Mouse (Mus musculus) midbrain, embryonic 11.5 days (tissue): Measurements from ENCODE around the gene Klk1b3. TPM values are rescaled to one million over a fixed set of nuclear protein-coding genes. Genes with fewer than 3 reads are reported as not detected.
"Not testable (repeated sequence)": the region's sequence is repeated elsewhere in the genome, so short reads cannot be mapped to it uniquely, and the experiment has no call there.

Source experiments
- ATAC-seq: fragments of 200-750 bp; cut with Nextera tagmentation; 2 replicates; pipeline ENCODE4 v1.8.0; 2017; ENCODE audit warnings: moderate TSS enrichment, moderate library complexity; ENCODE audit not compliant: low FRiP score
- DNase-seq: peaks from one replicate; pipeline ENCODE4 v3.0.0; 2015; ENCODE audit warnings: low spot score; ENCODE audit errors: missing footprints
- H3K27ac ChIP-seq: fragments of 300-500 bp; sonication (generic); 2 replicates; pipeline ENCODE4 v1.5.1; 2014; ENCODE audit warnings: low read depth, low read length
- H3K27me3 ChIP-seq: fragments of 300-500 bp; sonication (generic); 2 replicates; pipeline ENCODE4 v1.6.1; 2014; ENCODE audit warnings: mild to moderate bottlenecking, low read length, moderate library complexity, mixed read lengths; ENCODE audit not compliant: control insufficient read depth, insufficient read depth
- H3K36me3 ChIP-seq: fragments of 300-500 bp; sonication (generic); 2 replicates; pipeline ENCODE4 v1.6.1; 2014; ENCODE audit warnings: mild to moderate bottlenecking, low read length, moderate library complexity, mixed read lengths; ENCODE audit not compliant: control insufficient read depth, insufficient read depth
- H3K4me1 ChIP-seq: fragments of 300-500 bp; sonication (generic); 2 replicates; pipeline ENCODE4 v1.6.1; 2014; ENCODE audit warnings: low read length; ENCODE audit not compliant: control insufficient read depth, insufficient read depth
- H3K4me2 ChIP-seq: fragments of 300-500 bp; sonication (generic); 2 replicates; pipeline ENCODE4 v1.6.1; 2014; ENCODE audit warnings: mild to moderate bottlenecking, moderate library complexity
- H3K4me3 ChIP-seq: fragments of 300-500 bp; sonication (generic); 2 replicates; pipeline ENCODE4 v1.5.1; 2014; ENCODE audit warnings: low read depth, low read length
- H3K9ac ChIP-seq: fragments of 300-500 bp; sonication (generic); 2 replicates; pipeline ENCODE4 v1.6.1; 2014; ENCODE audit warnings: low read length
- H3K9me3 ChIP-seq: fragments of 300-500 bp; sonication (generic); 2 replicates; pipeline ENCODE4 v1.6.1; 2016; ENCODE audit warnings: low read length; ENCODE audit not compliant: control insufficient read depth
- WGBS: fragments of 180-500 bp; shearing (Covaris S2); extraction: QIAGEN DNeasy Blood & Tissue Kit; methylation state at CpG from one replicate; pipeline ENCODE4 v1.1.7; 2014; 5-methylcytosine and 5-hydroxymethylcytosine counted together
- polyA plus RNA-seq: library from polyadenylated mRNA; unstranded; fragments of >200 nt; fragmentation: Nextera tagmentation; extraction: Ambion mirVana; gene quantifications from 2 replicates; pipeline ENCODE4 v1.2.1, GENCODE M21; 2014

Klk1b3 gene
- polyA plus RNA-seq, 1 experiment from 2014 or later, result not detected

DNA sequence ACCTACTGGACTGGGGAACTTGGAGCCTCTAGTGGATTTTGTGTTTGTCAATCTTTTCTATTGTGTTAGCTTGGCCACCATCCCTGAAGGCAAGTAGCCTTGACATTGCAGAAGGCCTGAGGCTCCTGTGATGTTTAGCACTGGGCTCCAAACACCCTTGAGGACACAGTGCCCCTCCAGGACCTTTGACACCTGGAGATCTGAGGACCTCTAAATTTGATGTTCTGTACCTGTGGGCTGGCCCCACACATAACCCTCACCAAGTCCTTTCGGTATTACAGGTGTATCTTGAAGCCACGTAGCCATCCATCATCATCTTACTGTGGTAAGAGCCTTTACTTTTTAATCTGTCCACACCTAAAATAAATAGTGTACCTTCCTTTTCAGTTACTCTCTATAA is 50.0 kb downstream of the Klk1b3 start:
- Histone ChIP-seq H3K27ac (no peak overlapping the region), H3K9ac (peak overlapping the region; percentile 95), H3K36me3 (peaks cover 18% of the 10 kb centered on the region; the same call in 1 of the 2 replicates), H3K9me3 (no peaks in the 10 kb centered on the region), H3K4me1 (peaks cover 11% of the 10 kb centered on the region; the same call in 1 of the 2 replicates), H3K27me3 (no peaks in the 10 kb centered on the region), H3K4me3 (peak overlapping the region; percentile 91), H3K4me2 (peak overlapping the region; percentile 57)
- ATAC-seq (no peak), DNase-seq (peak; percentile 82)
- WGBS, result 91% methylated on average over 2 of the region's 2 CpGs

DNA sequence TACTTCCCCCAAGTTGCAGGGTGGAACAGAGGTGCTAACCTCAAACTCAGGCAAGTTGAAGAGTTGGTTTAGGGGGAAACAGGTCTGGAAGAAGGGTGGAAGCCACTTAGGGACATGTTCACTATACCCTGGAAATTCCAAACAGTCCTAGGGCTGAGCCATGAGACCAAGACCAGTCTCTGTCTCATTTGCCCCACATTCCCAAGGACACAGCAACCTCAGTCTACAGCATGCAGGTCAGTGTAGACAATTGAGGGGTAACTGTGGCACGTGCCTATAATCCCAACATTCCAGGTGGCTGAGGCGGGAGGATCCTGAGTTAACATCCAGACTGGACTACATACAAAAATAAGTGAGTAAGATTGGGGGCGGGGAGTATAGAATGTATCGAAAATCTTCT is 51.3 kb downstream of the Klk1b3 start:
- Histone ChIP-seq H3K4me1 (peaks cover 11% of the 10 kb centered on the region; the same call in 1 of the 2 replicates), H3K27ac (no peak overlapping the region), H3K9me3 (no peaks in the 10 kb centered on the region), H3K4me3 (no peak overlapping the region), H3K27me3 (no peaks in the 10 kb centered on the region), H3K9ac (no peak overlapping the region), H3K4me2 (no peak overlapping the region), H3K36me3 (peaks cover 19% of the 10 kb centered on the region; the same call in 1 of the 2 replicates)
- no peak for ATAC-seq
- DNase-seq, result peak; percentile 64
- WGBS, result 93% methylated on average over 4 of the region's 4 CpGs

DNA sequence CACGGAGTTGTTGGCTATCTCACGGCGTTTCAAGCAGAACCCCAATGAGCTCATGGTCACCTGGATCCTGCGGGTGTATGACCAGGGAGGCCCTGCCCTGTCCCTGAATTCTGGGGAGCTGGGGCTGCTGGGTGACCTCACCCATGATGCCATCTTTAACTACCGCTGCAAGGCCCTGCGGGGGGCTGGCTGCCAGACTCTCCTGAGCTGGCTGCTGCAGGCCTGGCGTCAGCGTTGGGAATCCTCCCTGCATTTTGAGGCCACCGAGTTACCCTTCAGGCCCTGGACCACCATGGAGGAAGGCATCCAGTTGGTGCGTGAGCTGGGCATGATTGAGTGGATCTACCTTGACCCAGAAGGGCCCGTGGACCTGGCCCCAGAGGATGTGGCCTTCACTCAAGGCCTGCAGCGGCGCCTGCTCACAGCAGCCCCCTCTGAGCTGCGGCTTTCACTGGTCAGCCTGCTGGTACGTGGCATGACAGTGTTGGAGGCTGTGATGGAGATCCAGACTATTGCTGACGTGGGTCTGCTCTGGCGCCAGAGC is 52.8 kb downstream of the Klk1b3 start:
- H3K36me3 ChIP-seq, result peaks cover 19% of the 10 kb centered on the region; the same call in 1 of the 2 replicates
- ATAC-seq, H3K9me3 ChIP-seq, H3K4me2 ChIP-seq, H3K4me1 ChIP-seq, H3K9ac ChIP-seq, H3K27me3 ChIP-seq, H3K27ac ChIP-seq, H3K4me3 ChIP-seq: not testable (repeated sequence)
- WGBS, result 88% methylated on average over 17 of the region's 17 CpGs
- DNase-seq, result peak; percentile 19

Other genes with a start within 250 kb of the Klk1b3 start
- gene Klk1b8, start 247.5 kb upstream of the Klk1b3 start, polyA plus RNA-seq, result not detected in 2 replicates
- not detected in 2 replicates for gene Klk1b1, start 231.4 kb upstream of the Klk1b3 start, polyA plus RNA-seq
- not detected in 2 replicates for gene Klk1b9, start 222.1 kb upstream of the Klk1b3 start, polyA plus RNA-seq
- not detected in 2 replicates for gene Klk1b11, start 202.3 kb upstream of the Klk1b3 start, polyA plus RNA-seq
- not detected in 2 replicates for gene Klk1b26, start 186.0 kb upstream of the Klk1b3 start, polyA plus RNA-seq
- not detected in 2 replicates for gene Klk1b27, start 145.9 kb upstream of the Klk1b3 start, polyA plus RNA-seq
- not detected in 2 replicates for gene Klk1b21, start 95.9 kb upstream of the Klk1b3 start, polyA plus RNA-seq
- gene Klk1b22, start 85.5 kb upstream of the Klk1b3 start, polyA plus RNA-seq, result not detected in 2 replicates
- not detected in 2 replicates for gene Klk1b16, start 61.4 kb upstream of the Klk1b3 start, polyA plus RNA-seq
- gene Klk1b24, start 10.0 kb upstream of the Klk1b3 start, polyA plus RNA-seq, result not detected in 2 replicates
- gene Klk1b4, start 9.2 kb downstream of the Klk1b3 start, polyA plus RNA-seq, result not detected in 2 replicates
- not detected in 2 replicates for gene Klk1b5, start 17.8 kb downstream of the Klk1b3 start, polyA plus RNA-seq
- not detected in 2 replicates for gene Klk1, start 27.2 kb downstream of the Klk1b3 start, polyA plus RNA-seq
- gene Gm36864, start 38.0 kb downstream of the Klk1b3 start, polyA plus RNA-seq, result not detected in 2 replicates
- 1.1 and 1.4 TPM in 2 replicates for gene 1700028J19Rik, start 48.5 kb downstream of the Klk1b3 start, polyA plus RNA-seq
- 104 and 117 TPM in 2 replicates for gene 2410002F23Rik, start 48.5 kb downstream of the Klk1b3 start, polyA plus RNA-seq
- gene Acp4, start 59.2 kb downstream of the Klk1b3 start, polyA plus RNA-seq, result not detected in 2 replicates
- gene Gm15517, start 63.3 kb downstream of the Klk1b3 start, polyA plus RNA-seq, result not detected in 2 replicates
- 2.2 and 3.4 TPM in 2 replicates for gene Clec11a, start 108.7 kb downstream of the Klk1b3 start, polyA plus RNA-seq
- gene Shank1, start 112.1 kb downstream of the Klk1b3 start, polyA plus RNA-seq, result 3.4 TPM in 2 replicates
- 1.5 and 2.1 TPM in 2 replicates for gene Syt3, start 185.9 kb downstream of the Klk1b3 start, polyA plus RNA-seq
- gene 1700008O03Rik, start 187.6 kb downstream of the Klk1b3 start, polyA plus RNA-seq, result 0.31 and 1.1 TPM in 2 replicates
- 9.2 and 10.3 TPM in 2 replicates for gene Lrrc4b, start 230.8 kb downstream of the Klk1b3 start, polyA plus RNA-seq